Mouse (Mus musculus) erythroblast, embryonic 14.5 days (primary cell): ENCODE measurements at regions not wholly inside any gene's neighbourhood (a gene's known extent, or its start where the extent isn't known, plus 50 kb on each side); places are given as distances from the start of the nearest gene placed in this dataset.

Source experiments
- GATA1 ChIP-seq: IDR thresholded peaks from 2 replicates; pipeline ENCODE4 v1.6.1; 2012; ENCODE audit warnings: low read length, inconsistent platforms, mixed read lengths
- TAL1 ChIP-seq: IDR thresholded peaks from 3 replicates; pipeline ENCODE4 v1.6.1; 2012; ENCODE audit warnings: low read length, inconsistent platforms, mixed read lengths

DNA sequence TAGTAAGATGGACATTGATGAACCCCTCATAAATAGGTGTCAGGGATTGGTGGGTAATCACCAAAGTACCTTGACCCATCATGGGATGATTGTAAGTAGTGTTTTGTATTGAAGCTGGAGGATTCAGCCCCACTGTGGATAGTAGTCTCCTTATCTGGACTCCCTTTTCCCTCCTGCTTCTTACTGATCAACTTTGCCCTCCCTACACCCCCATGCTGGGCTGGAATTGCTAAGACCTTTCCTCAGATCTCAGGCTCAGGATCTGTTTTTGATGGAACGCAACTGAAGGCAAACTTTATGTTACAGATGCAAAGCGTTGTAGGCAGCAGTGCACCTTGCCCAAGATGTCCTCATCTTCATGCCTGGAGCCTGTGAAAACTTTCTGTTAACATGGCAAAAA, 73.7 kb upstream of the Pgrmc2 start:
- TF ChIP-seq GATA1: no peak
- TF ChIP-seq TAL1: no peak
